Mouse (Mus musculus) small intestine, adult 2 months (tissue): ENCODE data around the gene Samd9l.

Experiments
- CTCF ChIP-seq: fragments of 200-500 bp; IDR thresholded peaks from 2 replicates; pipeline ENCODE4 v1.5.1; 2012; ENCODE audit warnings: low read depth, mild to moderate bottlenecking, control low read depth, inconsistent platforms, low read length, moderate library complexity, mixed read lengths; ENCODE audit not compliant: insufficient replicate concordance, insufficient read length; ENCODE audit errors: extremely low read depth
- POLR2A ChIP-seq: fragments of 200-500 bp; IDR thresholded peaks from 2 replicates; pipeline ENCODE4 v1.6.1; 2012; ENCODE audit warnings: low read depth, mild to moderate bottlenecking, control low read depth, inconsistent platforms, low read length, moderate library complexity

GRCm38 (mm10) chr6:3386565-3386964 is 12.8 kb downstream of the Samd9l start:
- TF ChIP-seq CTCF (no peak), POLR2A (no peak)
